Mouse (Mus musculus) brain, embryonic 14.5 days (tissue): ENCODE data around the gene Chd4.

ENCODE experiments used
- CTCF ChIP-seq: fragments of 200-500 bp; IDR thresholded peaks from 2 replicates; pipeline ENCODE4 v1.5.1; 2012; ENCODE audit warnings: inconsistent platforms, mild to moderate bottlenecking, moderate library complexity, borderline replicate concordance; ENCODE audit not compliant: insufficient read depth, insufficient read length; ENCODE audit errors: extremely low read depth
- POLR2A ChIP-seq: fragments of 200-500 bp; IDR thresholded peaks from 2 replicates; pipeline ENCODE4 v1.6.1; 2012; ENCODE audit warnings: mild to moderate bottlenecking, inconsistent platforms, borderline replicate concordance; ENCODE audit not compliant: poor library complexity, insufficient read depth, insufficient read length, severe bottlenecking; ENCODE audit errors: extremely low read depth

GRCm38 (mm10) chr6:125112553-125112952, 16.8 kb downstream of the Chd4 start:
- TF ChIP-seq POLR2A = no peak
- no peak for TF ChIP-seq CTCF
